Mouse (Mus musculus): Measurements from ENCODE around the gene Apobec1.
A peak's percentile ranks its signal among the peaks of the same experiment; 100 is the strongest.

The Apobec1 gene

DNA sequence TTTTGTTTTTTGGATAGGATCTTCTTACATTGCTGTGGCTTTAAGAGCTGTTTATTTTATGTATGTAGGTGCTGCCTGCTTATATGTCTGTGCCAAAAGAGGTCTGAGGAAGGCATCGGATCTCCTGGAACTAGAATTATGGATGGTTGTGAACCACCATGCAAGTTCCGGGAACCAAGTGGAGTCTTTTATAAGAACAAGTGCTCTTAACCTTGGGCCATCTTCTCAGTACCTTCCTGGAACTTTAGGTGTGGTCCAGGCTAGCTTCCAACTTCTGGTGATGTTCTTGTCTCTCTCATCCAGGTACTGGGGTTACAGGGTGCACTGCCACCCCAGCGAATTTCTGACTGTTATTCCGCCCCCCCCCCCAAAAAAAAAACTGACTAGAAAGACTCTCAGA is 10.2 kb upstream of the Apobec1 start:
- H3K27me3 ChIP-seq (ENCODE audit: control insufficient read depth, insufficient read depth, low read length, poor library complexity, severe bottlenecking) = no peaks in the 10 kb centered on the region
- DNase-seq (ENCODE audit: low read depth, low spot score) = no peak
- H3K36me3 ChIP-seq (ENCODE audit: control insufficient read depth, insufficient read depth, low read length, poor library complexity, severe bottlenecking) = no peaks in the 10 kb centered on the region

DNA sequence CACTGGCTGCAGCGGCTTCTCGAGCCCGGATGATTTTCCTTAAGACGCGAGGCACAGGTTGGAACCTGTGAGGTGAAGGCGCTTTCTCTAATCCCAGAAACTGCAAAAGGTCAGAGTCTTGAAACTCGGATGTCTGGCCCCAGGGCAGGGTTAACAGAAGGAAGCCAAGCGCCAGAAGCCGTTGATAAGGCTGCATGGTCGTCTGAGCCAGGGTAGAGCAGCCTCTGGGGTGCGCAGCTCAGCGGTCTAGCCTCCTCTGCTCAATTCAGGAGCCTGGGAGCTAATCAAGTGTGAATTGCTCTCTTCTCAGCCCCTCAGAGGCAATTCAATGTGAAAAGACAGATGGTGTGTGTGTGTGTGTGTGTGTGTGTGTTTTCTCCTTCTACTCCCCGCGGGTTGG is 7.5 kb upstream of the Apobec1 start, which contains the start of gene Gdf3:
Gdf3 (minus strand) TSS at position 317 of the 400 bp plus-strand sequence.
- no peaks in the 10 kb centered on the region for H3K36me3 ChIP-seq (ENCODE audit: control insufficient read depth, insufficient read depth, low read length, poor library complexity, severe bottlenecking)
- H3K27me3 ChIP-seq (ENCODE audit: control insufficient read depth, insufficient read depth, low read length, poor library complexity, severe bottlenecking) = no peaks in the 10 kb centered on the region
- no peak for DNase-seq (ENCODE audit: low read depth, low spot score)

DNA sequence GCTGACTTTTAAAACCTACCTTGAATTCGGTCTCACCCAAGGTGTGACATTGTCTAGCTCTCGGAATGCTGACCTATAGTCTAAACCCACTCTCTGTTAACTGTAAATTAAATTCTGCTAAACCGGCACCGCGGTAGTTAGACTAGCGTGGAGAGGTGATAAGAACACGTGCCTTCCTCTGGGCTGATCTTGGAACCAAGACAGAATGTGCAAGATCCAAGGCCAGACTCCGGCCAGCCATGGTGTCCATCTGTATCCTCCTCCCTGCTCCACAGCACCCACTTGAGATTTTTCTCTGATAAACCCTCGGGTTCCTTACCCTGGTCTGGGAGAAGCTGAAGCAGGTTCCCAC is 7.1 kb upstream of the Apobec1 start:
- Histone ChIP-seq H3K27me3 (ENCODE audit: control insufficient read depth, insufficient read depth, low read length, poor library complexity, severe bottlenecking) (no peaks in the 10 kb centered on the region), H3K36me3 (ENCODE audit: control insufficient read depth, insufficient read depth, low read length, poor library complexity, severe bottlenecking) (no peaks in the 10 kb centered on the region)
- DNase-seq (ENCODE audit: low read depth, low spot score) = no peak

DNA sequence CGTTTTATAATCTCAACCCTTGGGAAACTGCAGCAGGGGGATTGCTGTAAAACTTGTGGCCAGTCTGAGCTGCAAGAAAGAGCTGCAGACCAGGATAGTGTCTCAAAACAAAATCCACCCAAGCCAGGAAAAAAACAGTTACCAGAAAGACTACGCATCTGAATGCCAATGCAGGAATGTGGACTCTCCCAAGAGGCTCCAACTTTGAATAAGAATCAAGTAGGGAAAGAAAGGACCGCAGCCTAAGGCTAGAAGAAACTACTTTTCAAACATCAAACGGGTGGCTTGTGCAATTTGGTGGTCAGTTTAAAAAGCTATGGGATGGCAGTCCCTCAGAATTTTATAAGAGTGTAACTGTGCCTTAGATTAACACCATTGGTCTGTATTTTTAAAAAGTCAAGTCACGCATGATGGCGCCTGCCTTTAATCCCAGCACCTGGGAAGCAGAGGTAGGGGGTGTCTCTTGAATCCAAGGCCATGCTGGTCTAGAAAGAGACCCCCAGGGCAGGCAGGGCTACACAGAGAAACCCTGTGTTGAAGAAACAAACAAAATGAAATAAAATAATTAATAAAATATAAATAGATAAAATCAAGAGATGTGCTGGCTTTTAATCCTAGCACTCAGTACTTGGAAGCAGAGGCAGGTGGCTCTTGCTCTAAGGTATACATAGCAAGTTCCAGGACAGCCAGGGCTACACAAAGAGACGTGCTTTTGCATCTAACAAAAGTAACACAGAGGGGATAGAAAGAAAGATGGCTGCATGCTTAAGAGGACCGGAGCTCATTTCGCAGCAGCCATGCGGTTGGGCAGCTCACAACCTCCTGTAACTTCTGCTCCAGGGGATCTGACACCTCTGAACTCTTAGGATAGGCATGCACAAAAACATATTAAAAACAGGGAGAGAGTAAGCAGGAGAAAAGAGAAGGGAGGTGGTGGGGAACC is 6.5 kb upstream of the Apobec1 start:
- Histone ChIP-seq H3K27me3 (ENCODE audit: control insufficient read depth, insufficient read depth, low read length, poor library complexity, severe bottlenecking) (no peaks in the 10 kb centered on the region), H3K36me3 (ENCODE audit: control insufficient read depth, insufficient read depth, low read length, poor library complexity, severe bottlenecking) (no peaks in the 10 kb centered on the region)
- no peak for DNase-seq (ENCODE audit: low read depth, low spot score)

DNA sequence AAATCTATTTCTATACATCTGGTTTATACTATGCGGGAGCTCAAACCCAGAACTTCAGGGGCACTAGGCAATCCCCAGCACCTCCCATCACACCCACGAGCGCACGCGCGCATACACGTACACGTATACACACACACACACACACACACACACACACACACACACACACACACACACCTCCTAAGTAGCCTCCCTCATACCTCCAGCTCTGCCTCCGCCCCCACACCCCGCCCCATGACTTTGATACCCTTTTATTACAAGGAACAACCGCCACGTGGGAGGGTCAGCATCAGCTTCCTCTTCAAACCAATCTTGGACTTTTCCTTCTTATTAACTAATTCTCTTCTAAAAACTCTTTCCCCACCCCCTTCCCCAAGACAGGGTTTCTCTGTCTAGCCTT is 5.5 kb upstream of the Apobec1 start:
- no peak for DNase-seq (ENCODE audit: low read depth, low spot score)
- H3K36me3 ChIP-seq (ENCODE audit: control insufficient read depth, insufficient read depth, low read length, poor library complexity, severe bottlenecking) = no peaks in the 10 kb centered on the region
- H3K27me3 ChIP-seq (ENCODE audit: control insufficient read depth, insufficient read depth, low read length, poor library complexity, severe bottlenecking) = no peaks in the 10 kb centered on the region

DNA sequence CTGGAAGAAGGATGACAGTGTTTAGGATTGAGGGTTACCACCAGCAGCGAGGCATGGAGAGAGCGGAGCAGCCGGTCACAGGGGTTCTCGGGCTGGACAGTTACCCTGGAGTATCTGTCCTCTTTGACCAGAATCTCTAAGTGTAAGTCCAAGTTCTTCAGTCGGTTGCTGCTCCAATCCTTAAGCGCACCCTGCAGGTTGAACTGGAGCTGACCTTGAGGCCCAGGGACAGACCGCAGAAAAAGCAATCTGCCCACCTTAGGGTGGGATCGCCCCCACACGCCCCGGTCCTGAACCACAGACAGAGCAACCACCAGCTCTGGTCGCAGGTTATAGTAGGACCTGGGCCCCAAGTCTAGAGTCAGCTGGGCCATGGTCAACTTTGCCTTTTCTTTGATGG is 4.4 kb upstream of the Apobec1 start:
- Histone ChIP-seq H3K36me3 (ENCODE audit: control insufficient read depth, insufficient read depth, low read length, poor library complexity, severe bottlenecking) (no peaks in the 10 kb centered on the region), H3K27me3 (ENCODE audit: control insufficient read depth, insufficient read depth, low read length, poor library complexity, severe bottlenecking) (no peaks in the 10 kb centered on the region)
- no peak for DNase-seq (ENCODE audit: low read depth, low spot score)

DNA sequence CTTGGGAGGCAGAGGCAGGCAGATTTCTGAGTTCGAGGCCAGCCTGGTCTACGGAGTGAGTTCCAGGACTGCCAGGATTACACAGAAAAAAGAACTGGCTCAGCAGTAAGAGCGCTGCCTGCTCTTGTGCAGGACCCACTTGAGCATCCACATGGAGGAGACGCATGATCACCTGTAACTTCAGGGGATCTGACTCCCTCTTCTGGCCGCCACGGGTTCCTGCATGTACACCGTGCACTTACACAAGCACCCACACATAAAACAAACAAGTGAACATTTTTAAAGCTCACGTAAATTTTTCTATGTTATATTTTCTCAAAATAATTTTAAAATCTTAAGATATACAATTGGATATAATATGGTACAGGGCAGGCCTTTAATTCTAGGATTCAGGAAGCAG is 3.2 kb upstream of the Apobec1 start:
- Histone ChIP-seq H3K36me3 (ENCODE audit: control insufficient read depth, insufficient read depth, low read length, poor library complexity, severe bottlenecking) (no peaks in the 10 kb centered on the region), H3K27me3 (ENCODE audit: control insufficient read depth, insufficient read depth, low read length, poor library complexity, severe bottlenecking) (no peaks in the 10 kb centered on the region)
- DNase-seq (ENCODE audit: low read depth, low spot score) = peak; percentile 70

DNA sequence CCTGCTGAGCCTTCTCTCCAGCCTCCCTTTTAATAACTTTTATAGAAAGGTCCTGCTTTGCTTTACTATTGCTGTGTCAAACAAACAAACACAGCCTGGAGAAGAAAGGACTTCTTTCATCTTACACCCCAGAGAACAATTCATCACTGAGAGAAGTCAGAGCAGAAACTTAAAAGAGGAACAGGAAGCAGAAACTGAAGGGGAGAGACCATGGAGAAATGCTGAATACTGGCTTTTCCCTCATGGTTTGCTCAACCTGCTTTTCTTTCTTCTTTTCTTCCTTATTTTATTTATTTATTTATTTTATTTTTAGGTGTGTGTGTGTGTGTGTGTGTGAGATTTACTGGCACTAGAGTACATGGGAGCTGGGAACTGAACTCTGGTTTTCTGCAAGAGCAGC is 2.0 kb upstream of the Apobec1 start:
- DNase-seq (ENCODE audit: low read depth, low spot score) = peak; percentile 49
- no peaks in the 10 kb centered on the region for H3K36me3 ChIP-seq (ENCODE audit: control insufficient read depth, insufficient read depth, low read length, poor library complexity, severe bottlenecking)
- no peaks in the 10 kb centered on the region for H3K27me3 ChIP-seq (ENCODE audit: control insufficient read depth, insufficient read depth, low read length, poor library complexity, severe bottlenecking)

DNA sequence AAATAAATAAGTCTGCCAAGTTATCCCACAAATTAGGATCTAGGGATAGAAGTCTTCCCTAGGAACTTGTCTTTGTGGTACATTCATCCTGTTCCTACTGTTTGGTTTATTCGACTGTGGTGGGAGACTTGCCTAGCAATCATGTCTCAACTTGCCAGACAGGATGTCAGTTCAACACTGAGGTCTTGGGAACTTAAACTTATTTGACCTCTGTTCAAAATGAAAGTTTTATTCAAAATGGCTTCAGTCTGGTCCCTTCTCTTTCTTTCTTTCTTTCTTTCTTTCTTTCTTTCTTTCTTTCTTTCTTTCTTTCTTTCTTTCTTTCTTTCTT is 713 bp upstream of the Apobec1 start:
- peak; percentile 29 for DNase-seq (ENCODE audit: low read depth, low spot score)
- H3K27me3 ChIP-seq (ENCODE audit: control insufficient read depth, insufficient read depth, low read length, poor library complexity, severe bottlenecking) = no peaks in the 10 kb centered on the region
- H3K36me3 ChIP-seq (ENCODE audit: control insufficient read depth, insufficient read depth, low read length, poor library complexity, severe bottlenecking) = no peaks in the 10 kb centered on the region

DNA sequence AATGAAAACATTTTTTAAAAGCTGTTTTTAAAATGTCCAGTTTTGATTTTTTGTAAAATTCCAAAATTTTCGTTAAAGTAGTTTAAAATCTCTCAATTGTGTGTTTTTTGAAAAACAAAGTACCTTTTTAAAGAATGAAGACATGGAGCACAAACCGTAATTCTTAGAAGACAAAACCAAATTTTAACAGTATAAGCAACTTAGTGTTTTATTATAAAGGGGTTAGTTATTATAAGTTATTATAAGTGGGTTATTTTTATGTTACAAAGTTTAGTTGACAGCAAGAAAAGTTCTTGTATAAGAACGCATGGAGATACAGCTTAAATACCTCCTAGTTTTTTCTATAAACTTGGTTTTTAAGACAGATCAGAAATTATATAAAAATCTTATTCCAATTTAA is 629 bp downstream of the Apobec1 start:
- no peaks in the 10 kb centered on the region for H3K27me3 ChIP-seq (ENCODE audit: control insufficient read depth, insufficient read depth, low read length, poor library complexity, severe bottlenecking)
- no peak for DNase-seq (ENCODE audit: low read depth, low spot score)
- H3K36me3 ChIP-seq (ENCODE audit: control insufficient read depth, insufficient read depth, low read length, poor library complexity, severe bottlenecking) = peaks cover 3% of the 10 kb centered on the region; the same call in 1 of the 2 replicates

DNA sequence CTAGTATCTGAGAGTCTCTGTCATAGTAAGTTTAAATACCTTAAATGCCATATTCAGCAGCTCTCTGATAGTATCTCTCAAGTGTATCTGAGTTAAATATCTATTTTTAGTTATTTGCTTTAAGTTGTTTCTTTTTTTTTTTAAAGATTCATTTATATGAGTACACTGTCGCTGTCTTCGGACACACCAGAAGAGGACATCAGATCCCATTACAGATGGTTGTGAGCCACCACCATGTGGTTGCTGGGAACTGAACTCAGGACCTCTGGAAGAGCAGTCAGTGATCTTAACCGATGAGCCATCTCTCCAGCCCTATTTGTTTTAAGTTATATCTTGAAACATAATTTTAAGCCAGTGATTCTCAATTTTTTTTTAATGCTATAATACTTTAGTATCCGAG is 1.2 kb downstream of the Apobec1 start:
- H3K36me3 ChIP-seq (ENCODE audit: control insufficient read depth, insufficient read depth, low read length, poor library complexity, severe bottlenecking) = peaks cover 3% of the 10 kb centered on the region; the same call in 1 of the 2 replicates
- H3K27me3 ChIP-seq (ENCODE audit: control insufficient read depth, insufficient read depth, low read length, poor library complexity, severe bottlenecking) = no peaks in the 10 kb centered on the region
- DNase-seq (ENCODE audit: low read depth, low spot score) = no peak

DNA sequence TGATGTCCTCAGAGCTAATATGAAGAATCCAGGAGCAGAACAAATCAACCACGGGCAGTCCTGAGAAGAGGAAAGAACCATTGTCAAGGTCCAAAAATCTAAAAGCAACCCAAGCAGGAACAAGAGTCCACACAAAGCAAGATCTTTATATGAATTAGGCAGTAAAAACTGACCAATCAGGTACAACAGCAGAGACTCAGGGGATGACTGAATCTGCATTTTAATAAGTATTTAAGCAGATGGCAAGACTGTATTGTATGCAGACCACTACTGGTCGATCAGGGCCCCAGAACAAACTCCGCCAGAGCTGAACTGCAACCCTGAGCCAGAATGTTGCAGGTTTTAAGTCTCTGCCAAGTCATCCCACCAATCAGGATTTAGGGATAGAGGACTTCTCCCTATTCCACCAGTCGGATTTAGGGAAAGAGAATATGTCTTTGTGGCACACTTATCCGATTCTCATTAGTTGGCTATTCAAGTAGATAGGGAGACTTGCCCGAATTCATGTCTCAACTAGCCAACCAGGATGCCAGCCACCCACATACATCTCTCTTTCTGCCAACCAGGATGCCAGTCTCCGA is 2.1 kb downstream of the Apobec1 start:
- no peak for DNase-seq (ENCODE audit: low read depth, low spot score)
- Histone ChIP-seq H3K36me3 (ENCODE audit: control insufficient read depth, insufficient read depth, low read length, poor library complexity, severe bottlenecking) (peaks cover 7% of the 10 kb centered on the region), H3K27me3 (ENCODE audit: control insufficient read depth, insufficient read depth, low read length, poor library complexity, severe bottlenecking) (no peaks in the 10 kb centered on the region)

DNA sequence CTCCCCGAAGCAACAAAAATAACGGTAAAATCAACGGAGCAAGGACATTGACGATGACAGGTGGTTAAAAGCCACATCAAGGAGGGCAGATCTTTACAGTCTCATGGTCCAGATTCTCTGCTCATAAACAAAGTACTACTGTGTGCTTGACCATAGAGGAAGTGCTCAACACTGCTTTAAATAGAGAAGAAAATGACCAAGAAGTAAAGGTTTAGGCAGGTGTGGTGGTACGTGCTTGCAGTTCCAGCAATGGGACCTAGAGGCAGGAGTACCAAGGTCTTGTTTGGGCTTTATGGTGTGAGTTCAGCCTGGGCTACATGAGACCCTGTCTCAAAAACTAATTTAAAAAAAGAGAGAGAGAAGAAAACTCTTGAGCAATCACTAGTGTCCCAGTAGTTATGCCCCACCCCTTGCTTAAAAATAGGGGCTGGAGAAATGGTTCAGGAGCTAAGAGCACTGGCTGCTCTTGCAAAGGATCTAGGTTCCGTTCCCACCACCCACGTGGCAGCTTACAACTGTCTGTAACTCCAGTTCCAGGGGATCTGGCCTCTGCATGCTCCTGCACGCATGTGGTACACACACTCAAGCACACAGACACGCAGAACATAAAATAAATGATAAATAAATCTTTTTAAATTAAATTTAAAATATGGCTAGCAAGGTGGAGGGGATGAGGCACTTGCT is 3.0 kb downstream of the Apobec1 start:
- peaks cover 9% of the 10 kb centered on the region for H3K36me3 ChIP-seq (ENCODE audit: control insufficient read depth, insufficient read depth, low read length, poor library complexity, severe bottlenecking)
- DNase-seq (ENCODE audit: low read depth, low spot score) = peak; percentile 49
- H3K27me3 ChIP-seq (ENCODE audit: control insufficient read depth, insufficient read depth, low read length, poor library complexity, severe bottlenecking) = no peaks in the 10 kb centered on the region

DNA sequence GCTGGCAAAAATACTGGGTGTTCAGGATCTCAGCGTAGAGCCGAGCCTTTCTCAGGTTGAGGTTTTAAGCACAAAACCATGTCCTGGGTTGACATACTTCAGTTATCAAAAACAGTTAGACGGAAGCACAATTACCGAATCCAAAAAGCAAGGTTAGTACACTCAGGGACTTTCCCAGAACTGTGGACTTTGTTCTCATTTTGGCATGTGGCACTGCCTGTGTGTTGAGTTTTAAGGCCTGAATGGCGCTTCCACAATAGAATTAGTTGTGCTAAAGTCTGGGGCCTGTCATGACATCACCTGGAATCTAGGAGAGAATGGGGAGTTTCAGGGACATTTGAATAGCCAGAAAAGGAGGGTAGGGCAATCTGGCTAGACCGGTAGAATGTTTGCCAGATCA is 3.8 kb downstream of the Apobec1 start:
- peaks cover 11% of the 10 kb centered on the region for H3K36me3 ChIP-seq (ENCODE audit: control insufficient read depth, insufficient read depth, low read length, poor library complexity, severe bottlenecking)
- H3K27me3 ChIP-seq (ENCODE audit: control insufficient read depth, insufficient read depth, low read length, poor library complexity, severe bottlenecking) = no peaks in the 10 kb centered on the region
- DNase-seq (ENCODE audit: low read depth, low spot score) = peak; percentile 70

DNA sequence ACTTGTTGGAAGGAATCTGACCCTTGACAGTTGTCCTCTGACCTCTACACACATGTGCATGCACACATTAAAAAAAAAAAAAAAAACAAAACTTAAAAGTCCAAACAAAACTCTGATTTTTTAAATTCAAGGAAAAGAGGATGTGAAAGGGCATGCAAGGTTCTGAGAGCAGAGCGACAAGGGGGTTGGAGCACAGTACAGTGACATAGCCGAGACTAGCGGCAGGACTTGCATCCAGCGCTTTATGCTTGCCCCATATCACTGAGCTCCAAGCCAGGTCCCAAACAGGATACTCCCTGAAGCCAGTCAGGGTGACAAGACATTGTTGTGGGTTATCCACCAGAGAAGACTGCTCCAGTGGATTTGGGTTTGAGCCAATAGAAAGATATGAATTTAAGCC is 4.2 kb downstream of the Apobec1 start:
- H3K36me3 ChIP-seq (ENCODE audit: control insufficient read depth, insufficient read depth, low read length, poor library complexity, severe bottlenecking) = peaks cover 13% of the 10 kb centered on the region
- H3K27me3 ChIP-seq (ENCODE audit: control insufficient read depth, insufficient read depth, low read length, poor library complexity, severe bottlenecking) = no peaks in the 10 kb centered on the region
- DNase-seq (ENCODE audit: low read depth, low spot score) = peak; percentile 60
